Mouse (Mus musculus) megakaryocyte, embryonic 14.5 days (primary cell): ENCODE measurements around the gene Zfp39.

Experiments
- FLI1 ChIP-seq: IDR thresholded peaks from 2 replicates; pipeline ENCODE4 v1.6.1; 2012; ENCODE audit warnings: low read length, inconsistent platforms, mixed read lengths
- GATA1 ChIP-seq: IDR thresholded peaks from 3 replicates; pipeline ENCODE4 v1.6.1; 2012; ENCODE audit warnings: mixed read lengths, low read length, inconsistent platforms, borderline replicate concordance

- no peak for TF ChIP-seq GATA1
- no peak for TF ChIP-seq FLI1
Observed at GRCm38 (mm10) chr11:58904410-58904718, 339 bp upstream of the Zfp39 start.
